Mouse (Mus musculus): Measurements from ENCODE around the gene Ang4. TPM values are rescaled to one million over a fixed set of nuclear protein-coding genes. Genes with fewer than 3 reads are reported as not detected.

Gene Ang4
- polyA plus RNA-seq, 1 experiment from 2014 or later, result not detected

- no peaks in the 10 kb centered on the region for H3K36me3 ChIP-seq
- no peaks in the 10 kb centered on the region for H3K9me3 ChIP-seq
- H3K27me3 ChIP-seq, result peaks cover 50% of the 10 kb centered on the region
- 0 out of 2 replicates have a peak overlapping the region, but pooled peaks have one; percentile 7 for H3K4me3 ChIP-seq
- H3K4me2 ChIP-seq, result peak overlapping the region; percentile 8; the same call in 1 of the 2 replicates
- peaks cover 19% of the 10 kb centered on the region for H3K4me1 ChIP-seq
- WGBS, result 3% methylated on average over 29 of the region's 29 CpGs
- no peak overlapping the region for H3K27ac ChIP-seq
- ATAC-seq (ENCODE audit: insufficient number of reproducible peaks, low FRiP score, low TSS enrichment, low read depth), result no peak
- H3K9ac ChIP-seq, result no peak overlapping the region
These were observed 34.8 kb downstream of the Ang4 start for GRCm38 (mm10) chr14:51738411-51739149.

DNA sequence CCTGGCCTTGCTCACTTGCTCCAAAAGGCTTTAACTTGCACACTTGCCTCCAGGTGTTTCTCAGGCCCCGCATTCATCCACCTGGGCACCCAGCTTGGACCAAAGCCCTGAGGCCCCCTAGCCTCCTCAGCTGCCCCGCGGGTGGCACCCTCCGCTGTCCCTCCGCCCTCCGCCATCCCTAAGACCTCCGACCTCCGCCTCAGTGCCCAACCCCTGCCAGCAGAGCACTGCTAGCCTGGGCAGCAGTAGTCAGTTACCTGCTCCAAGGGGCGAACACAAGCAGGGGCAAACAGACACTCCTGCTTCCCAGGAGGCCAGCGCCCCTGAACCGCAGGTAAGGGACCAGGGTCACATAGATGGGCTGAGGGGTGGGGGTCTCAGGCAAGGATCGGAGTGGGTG, 35.4 kb downstream of the Ang4 start:
- peaks cover 50% of the 10 kb centered on the region for H3K27me3 ChIP-seq
- no peak for ATAC-seq (ENCODE audit: insufficient number of reproducible peaks, low FRiP score, low TSS enrichment, low read depth)
- no peak overlapping the region for H3K27ac ChIP-seq
- H3K36me3 ChIP-seq, result no peaks in the 10 kb centered on the region
- H3K4me1 ChIP-seq, result peaks cover 19% of the 10 kb centered on the region
- no peaks in the 10 kb centered on the region for H3K9me3 ChIP-seq
- H3K4me3 ChIP-seq, result no peak overlapping the region
- H3K9ac ChIP-seq, result no peak overlapping the region
- WGBS, result 14% methylated on average over 12 of the region's 12 CpGs
- H3K4me2 ChIP-seq, result no peak overlapping the region

GRCm38 (mm10) chr14:51717083-51717482, 56.3 kb downstream of the Ang4 start, which contains the start of gene Gm5800:
Gene Gm5800 (minus strand): TSS chr14:51717183.
- 67% methylated on average over 1 of the region's 1 CpGs for WGBS
- H3K27me3 ChIP-seq, result no peaks in the 10 kb centered on the region
- H3K9me3 ChIP-seq, result no peaks in the 10 kb centered on the region
- no peak within 1 kb of the TSS for H3K4me3 ChIP-seq
- H3K27ac ChIP-seq, result no peak within 1 kb of the TSS
- H3K9ac ChIP-seq, result no peak within 1 kb of the TSS
- no peaks in the 10 kb centered on the region for H3K4me1 ChIP-seq
- no peak for ATAC-seq (ENCODE audit: insufficient number of reproducible peaks, low FRiP score, low TSS enrichment, low read depth)
- no peak within 1 kb of the TSS for H3K4me2 ChIP-seq
- no peaks in the 10 kb centered on the region for H3K36me3 ChIP-seq

Other genes with a start within 250 kb of the Ang4 start
- gene Gm5622, start 220.8 kb downstream of the Ang4 start, polyA plus RNA-seq (2015; fragmentation: Nextera tagmentation; extraction: Ambion mirVana), result not detected in 2 replicates
- gene Gm17175, start 199.5 kb downstream of the Ang4 start, polyA plus RNA-seq (2015; fragmentation: Nextera tagmentation; extraction: Ambion mirVana), result not detected in 2 replicates
- gene Gm17174, start 181.5 kb downstream of the Ang4 start, polyA plus RNA-seq (2015; fragmentation: Nextera tagmentation; extraction: Ambion mirVana), result not detected in 2 replicates
- not detected in 2 replicates for gene Gm17078, start 162.3 kb downstream of the Ang4 start, polyA plus RNA-seq (2015; fragmentation: Nextera tagmentation; extraction: Ambion mirVana)
- not detected in 2 replicates for gene Gm4181, start 137.9 kb downstream of the Ang4 start, polyA plus RNA-seq (2015; fragmentation: Nextera tagmentation; extraction: Ambion mirVana)
- gene Gm17079, start 78.1 kb downstream of the Ang4 start, polyA plus RNA-seq (2015; fragmentation: Nextera tagmentation; extraction: Ambion mirVana), result not detected in 2 replicates
- not detected in 2 replicates for gene Gm5800, start 56.4 kb downstream of the Ang4 start, polyA plus RNA-seq (2015; fragmentation: Nextera tagmentation; extraction: Ambion mirVana)
- gene AY358078, start 26.5 kb upstream of the Ang4 start, polyA plus RNA-seq (2015; fragmentation: Nextera tagmentation; extraction: Ambion mirVana), result not detected in 2 replicates
- gene Ear6, start 80.1 kb upstream of the Ang4 start, polyA plus RNA-seq (2015; fragmentation: Nextera tagmentation; extraction: Ambion mirVana), result not detected in 2 replicates
- 46.8 and 48.4 TPM in 2 replicates for gene Mettl17, start 111.3 kb upstream of the Ang4 start, polyA plus RNA-seq (2015; fragmentation: Nextera tagmentation; extraction: Ambion mirVana)
- gene Slc39a2, start 119.3 kb upstream of the Ang4 start, polyA plus RNA-seq (2015; fragmentation: Nextera tagmentation; extraction: Ambion mirVana), result 6.0 and 6.1 TPM in 2 replicates
- 105 and 117 TPM in 2 replicates for gene Ndrg2, start 140.6 kb upstream of the Ang4 start, polyA plus RNA-seq (2015; fragmentation: Nextera tagmentation; extraction: Ambion mirVana)
- gene Tppp2, start 144.8 kb upstream of the Ang4 start, polyA plus RNA-seq (2015; fragmentation: Nextera tagmentation; extraction: Ambion mirVana), result not detected in 2 replicates
- gene Rnase13, start 149.2 kb upstream of the Ang4 start, polyA plus RNA-seq (2015; fragmentation: Nextera tagmentation; extraction: Ambion mirVana), result not detected in 2 replicates
- 126 and 149 TPM in 2 replicates for gene Arhgef40, start 211.1 kb upstream of the Ang4 start, polyA plus RNA-seq (2015; fragmentation: Nextera tagmentation; extraction: Ambion mirVana)
- gene Tmem253, start 242.1 kb upstream of the Ang4 start, polyA plus RNA-seq (2015; fragmentation: Nextera tagmentation; extraction: Ambion mirVana), result 0.29 and 0.37 TPM in 2 replicates
- 26.7 and 27.5 TPM in 2 replicates for gene Zfp219, start 247.1 kb upstream of the Ang4 start, polyA plus RNA-seq (2015; fragmentation: Nextera tagmentation; extraction: Ambion mirVana)

Measured in limb, embryonic 15.5 days (tissue).